Mouse (Mus musculus) brain, embryonic 14.5 days (tissue): Measurements from ENCODE around the gene Prune2.

Source experiments
- CTCF ChIP-seq: fragments of 200-500 bp; IDR thresholded peaks from 2 replicates; pipeline ENCODE4 v1.5.1; 2012; ENCODE audit warnings: inconsistent platforms, mild to moderate bottlenecking, moderate library complexity, borderline replicate concordance; ENCODE audit not compliant: insufficient read depth, insufficient read length; ENCODE audit errors: extremely low read depth
- POLR2A ChIP-seq: fragments of 200-500 bp; IDR thresholded peaks from 2 replicates; pipeline ENCODE4 v1.6.1; 2012; ENCODE audit warnings: mild to moderate bottlenecking, inconsistent platforms, borderline replicate concordance; ENCODE audit not compliant: poor library complexity, insufficient read depth, insufficient read length, severe bottlenecking; ENCODE audit errors: extremely low read depth

DNA sequence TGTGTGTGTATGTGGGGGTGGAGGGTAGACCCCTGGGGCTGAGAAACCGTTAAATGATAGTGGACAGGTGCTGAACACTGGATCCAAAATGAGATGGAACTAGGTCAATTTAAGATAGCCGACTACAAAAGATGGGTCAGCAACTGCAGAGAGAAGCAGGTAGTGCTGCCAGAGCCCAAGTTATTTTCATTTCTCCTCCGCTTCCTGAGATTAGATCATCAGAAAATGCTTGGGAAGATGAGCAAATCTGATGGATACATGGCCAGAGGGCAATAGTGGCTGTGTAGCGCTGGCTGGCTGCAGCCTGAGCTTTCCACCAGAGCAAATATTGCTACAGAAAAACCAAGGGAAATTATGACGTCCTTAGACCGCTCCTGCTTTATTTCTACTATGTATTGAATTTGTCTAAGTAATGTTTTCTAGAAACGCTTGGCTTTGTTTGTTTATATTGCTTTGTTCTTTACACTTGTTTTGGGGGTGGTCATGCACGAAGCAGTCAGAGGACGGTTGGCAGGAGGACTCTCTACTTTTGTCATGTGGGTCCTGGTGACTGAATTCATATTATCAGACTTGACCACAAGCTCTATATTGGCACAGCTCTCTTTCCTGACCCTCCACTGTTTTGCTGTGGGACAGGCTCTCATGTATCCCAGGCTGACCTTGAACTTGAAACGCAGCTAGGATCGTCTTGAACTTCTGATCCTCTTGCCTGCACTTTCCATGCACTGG, 198.2 kb downstream of the Prune2 start:
- TF ChIP-seq POLR2A (no peak), CTCF (no peak)
